Mouse (Mus musculus) right cerebral cortex, adult 18-20 months (tissue): ENCODE results near the gene Shank2.

Experiments
- DNase-seq: peaks from one replicate; pipeline ENCODE4 v3.0.0; 2022; ENCODE audit warnings: mixed read lengths

The Shank2 gene

DNA sequence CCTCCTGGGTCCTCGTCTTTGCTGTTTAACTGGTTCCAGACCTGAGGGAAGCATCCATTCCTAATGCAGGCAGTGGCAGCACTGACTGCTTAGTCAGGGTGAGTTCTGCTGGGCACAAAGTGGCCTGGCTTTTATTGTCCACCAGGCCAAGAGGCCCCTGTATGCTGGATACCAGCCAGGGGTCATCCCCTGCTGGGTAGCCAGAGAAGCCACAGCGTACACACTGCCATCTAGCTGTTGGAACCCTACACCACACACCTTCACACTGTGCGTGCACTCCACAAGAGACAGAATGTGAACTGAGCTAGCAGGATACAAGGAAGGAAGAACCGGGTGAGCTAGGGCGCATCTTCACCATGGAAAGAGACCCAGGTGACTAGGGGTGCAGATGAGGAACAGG lies 233.1 kb downstream of the Shank2 start:
- no peak for DNase-seq

DNA sequence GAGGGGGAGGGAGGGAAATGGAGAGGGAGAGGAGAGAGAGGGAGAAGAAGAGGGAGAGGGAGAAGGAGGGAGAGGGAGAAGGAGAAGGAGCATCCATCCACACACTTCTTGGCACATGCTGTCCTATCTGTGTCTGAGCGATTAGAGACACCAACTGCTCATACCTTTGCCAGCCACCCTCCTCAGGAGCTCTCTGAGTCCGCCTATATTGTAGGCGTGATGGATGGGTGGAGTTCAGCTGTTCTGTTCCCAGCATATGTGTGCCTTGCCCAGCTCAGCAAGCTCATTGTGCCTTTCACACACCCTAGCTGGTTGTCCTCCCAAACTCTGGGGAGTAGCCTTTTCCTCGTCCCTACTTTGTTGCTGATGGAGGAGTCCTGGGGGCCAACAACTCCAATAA lies 233.8 kb downstream of the Shank2 start:
- DNase-seq, result peak; percentile 67

DNA sequence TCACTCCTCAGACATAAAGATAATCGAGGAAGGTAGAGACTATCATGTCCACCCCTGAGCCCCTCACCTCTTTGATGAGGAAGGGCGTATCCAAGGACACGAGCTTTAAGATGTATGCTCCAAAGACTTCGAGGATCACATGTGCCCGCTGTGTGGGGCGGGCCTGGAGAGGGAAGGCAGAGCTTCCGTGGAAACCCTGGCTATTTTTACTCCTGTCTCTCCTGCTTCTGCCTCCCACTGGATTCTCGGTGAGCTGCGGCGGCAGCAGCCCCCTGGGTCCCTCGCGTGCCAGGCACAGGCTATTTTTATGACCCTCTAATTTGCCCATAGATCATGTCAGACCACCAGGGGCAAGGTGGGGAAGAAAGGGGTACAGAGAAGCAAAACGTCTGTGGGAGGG lies 235.1 kb downstream of the Shank2 start:
- DNase-seq, result peak; percentile 71

DNA sequence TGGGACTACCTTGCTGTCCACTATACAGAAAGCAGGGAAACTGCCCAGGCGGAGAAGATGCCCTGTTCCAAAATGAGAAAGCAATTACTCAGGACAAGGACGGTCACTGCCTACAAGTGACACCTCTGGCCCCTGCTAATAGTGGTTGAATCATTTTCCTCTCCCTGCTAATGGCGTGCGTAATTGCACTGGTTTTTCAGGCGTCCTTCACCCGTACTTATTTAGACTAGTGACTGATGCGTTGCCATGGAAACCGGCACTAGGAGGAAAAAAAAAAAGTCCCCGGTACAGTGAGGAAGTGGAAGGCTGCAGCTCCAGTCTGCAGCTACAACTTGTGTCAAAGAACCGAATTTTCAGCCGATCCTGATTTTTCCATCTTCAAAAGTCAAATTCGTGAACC lies 236.7 kb downstream of the Shank2 start:
- DNase-seq, result peak; percentile 72

DNA sequence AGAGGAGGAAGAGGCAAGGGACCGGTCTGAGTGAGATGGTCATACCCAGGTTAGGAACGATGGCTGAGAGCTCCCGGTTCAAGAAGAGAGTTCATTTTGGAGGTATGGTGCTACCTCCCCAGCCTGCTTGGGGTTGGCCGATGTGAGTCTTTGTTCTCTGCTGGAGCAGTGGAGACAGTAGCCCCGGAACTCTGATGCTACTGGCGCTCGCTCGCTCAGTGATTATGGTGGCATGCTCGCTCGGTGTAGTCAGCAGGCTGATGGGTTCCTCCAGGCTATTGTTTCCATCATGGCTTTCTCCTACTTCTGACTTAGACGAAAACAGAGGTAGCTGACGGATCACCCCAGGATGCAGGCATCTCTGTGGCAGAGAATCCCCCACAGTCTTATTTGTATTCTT lies 237.3 kb downstream of the Shank2 start:
- DNase-seq, result no peak

GRCm38 (mm10) chr7:144239571-144240370 lies 238.0 kb downstream of the Shank2 start:
- peak; percentile 70 for DNase-seq

DNA sequence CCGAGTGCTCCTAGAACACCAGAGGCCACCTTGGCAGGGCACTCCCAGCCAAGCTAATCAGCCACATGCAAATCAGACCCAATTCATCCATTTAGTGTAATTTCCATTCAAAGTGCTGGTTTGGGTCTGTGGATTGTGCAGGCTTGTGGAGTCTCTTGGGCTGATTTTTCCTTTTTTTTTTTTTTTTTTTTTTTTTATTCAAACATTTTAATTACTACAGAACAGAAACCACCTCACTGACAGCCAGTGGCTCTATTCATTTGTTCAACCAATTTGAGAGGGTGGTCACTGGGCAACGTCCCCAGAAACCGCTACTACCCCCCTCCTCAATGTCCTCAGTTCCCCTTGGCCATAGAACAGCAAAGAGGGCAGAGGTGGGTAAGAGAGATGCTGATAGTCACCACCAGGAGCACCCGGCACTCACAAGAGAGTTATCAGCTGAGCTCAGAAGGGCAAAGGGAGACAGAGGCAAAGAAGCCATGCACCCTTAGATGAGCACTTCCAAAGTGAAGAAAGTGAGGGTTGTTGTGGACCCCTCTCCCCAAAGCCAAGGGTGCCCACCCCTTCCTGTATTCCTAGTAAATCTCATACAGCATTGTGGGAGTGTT lies 239.1 kb downstream of the Shank2 start:
- DNase-seq, result no peak

DNA sequence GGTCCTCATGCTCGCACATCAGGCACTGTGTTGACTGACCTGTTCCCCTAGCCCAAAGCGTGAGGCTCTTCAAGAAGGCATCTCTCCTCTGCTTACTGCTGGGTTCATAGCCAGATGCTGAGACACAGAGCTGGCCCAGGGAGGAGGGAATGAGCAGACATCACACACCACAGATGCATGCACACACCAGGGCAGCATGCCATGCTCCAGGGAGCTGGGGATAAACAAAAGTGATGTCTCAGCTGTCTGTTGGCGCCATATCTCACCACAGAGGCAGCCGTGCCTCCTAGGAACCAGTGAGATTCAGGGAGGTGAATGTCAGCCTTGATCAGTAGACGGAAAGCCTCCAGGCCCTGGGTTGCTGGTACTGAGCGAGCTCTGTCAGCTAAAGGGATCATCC lies 242.5 kb downstream of the Shank2 start:
- DNase-seq, result no peak

DNA sequence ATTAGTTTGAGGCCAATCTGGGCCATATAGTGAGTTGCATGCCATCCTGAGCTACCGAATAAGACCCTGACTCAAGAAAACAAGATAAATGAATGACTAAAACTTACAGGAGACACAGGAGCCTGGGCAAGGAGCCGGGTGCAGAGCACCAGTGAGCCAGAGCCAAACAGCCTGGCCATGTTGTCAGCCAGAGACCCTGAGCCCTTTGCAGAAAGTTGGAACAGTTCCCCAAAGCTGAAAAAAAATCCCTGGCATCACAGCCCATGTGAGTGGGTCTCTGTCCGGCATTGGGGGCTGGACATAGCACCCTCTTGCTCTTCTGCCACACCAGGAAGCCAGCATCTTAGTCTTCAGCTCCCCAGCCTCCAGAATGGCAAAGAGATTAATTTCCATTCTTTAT lies 244.5 kb downstream of the Shank2 start:
- no peak for DNase-seq

GRCm38 (mm10) chr7:144248686-144249422 lies 247.1 kb downstream of the Shank2 start:
- no peak for DNase-seq

- peak; percentile 62 for DNase-seq
Observed at GRCm38 (mm10) chr7:144250791-144251190, 249.1 kb downstream of the Shank2 start.

- DNase-seq, result peak; percentile 50
Observed at GRCm38 (mm10) chr7:144251250-144251649, 249.5 kb downstream of the Shank2 start.

- no peak for DNase-seq
Observed at GRCm38 (mm10) chr7:144254674-144255246, 253.0 kb downstream of the Shank2 start.

GRCm38 (mm10) chr7:144257821-144258220 lies 256.1 kb downstream of the Shank2 start:
- DNase-seq, result no peak

DNA sequence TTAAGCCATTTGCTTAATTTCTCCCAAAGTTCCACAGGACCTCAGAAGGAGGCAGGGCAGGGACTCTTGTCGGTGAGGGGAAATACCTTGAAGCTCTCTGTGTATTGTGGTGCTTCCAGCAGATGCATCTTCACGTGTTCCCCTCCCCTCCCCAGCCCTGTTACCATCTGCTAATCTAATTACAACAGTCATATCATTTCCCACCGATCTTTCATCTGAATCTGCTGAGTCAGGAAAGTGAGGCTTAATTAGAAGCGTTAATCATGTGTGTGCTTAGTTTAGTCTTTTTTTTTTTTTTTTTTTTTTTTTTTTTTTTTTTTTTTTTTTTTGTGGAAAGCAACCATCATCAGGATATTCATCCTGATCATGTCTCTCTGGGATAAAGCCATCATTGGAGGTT lies 256.6 kb downstream of the Shank2 start:
- DNase-seq, result no peak

DNA sequence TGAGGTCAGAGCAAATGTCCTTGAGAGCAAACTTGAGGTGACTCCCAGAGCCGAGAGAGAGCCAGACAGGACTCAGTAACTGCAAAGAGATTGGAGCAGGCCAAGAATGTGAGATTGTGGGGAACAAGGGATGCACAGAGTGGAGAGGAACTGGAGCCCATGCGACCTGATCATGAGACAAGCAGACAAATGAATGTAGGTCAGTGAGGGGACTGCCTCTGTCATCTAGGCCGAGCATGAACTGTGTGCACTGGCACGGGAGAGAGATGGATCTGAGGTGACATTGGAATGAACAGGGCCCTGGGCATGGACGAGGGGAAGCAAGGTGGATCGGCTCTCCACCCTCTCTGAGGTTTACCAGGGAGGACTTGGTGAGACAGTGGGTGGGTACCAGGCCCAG lies 260.9 kb downstream of the Shank2 start:
- DNase-seq, result no peak

GRCm38 (mm10) chr7:144266745-144267144 lies 265.0 kb downstream of the Shank2 start:
- DNase-seq, result no peak

DNA sequence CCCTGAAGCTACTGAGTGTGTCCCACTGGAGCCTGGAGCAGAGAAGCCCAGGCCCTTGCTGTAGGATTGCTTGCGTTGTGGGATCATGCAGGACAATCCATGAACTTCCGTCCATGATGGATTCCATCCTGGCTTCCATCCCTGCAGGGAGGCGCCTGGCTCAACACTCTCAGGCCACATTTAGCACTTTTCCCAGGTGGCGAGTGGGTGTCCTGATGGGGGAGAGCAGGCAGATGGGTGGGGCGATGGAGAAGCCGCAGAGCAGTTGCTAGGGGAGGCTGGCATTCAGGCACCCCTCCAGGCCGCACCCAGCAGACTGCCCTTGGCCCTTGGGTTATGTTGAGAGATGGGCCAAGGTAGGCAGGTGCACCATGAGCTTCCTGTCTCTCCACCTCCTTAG lies 266.6 kb downstream of the Shank2 start:
- DNase-seq, result peak; percentile 78

DNA sequence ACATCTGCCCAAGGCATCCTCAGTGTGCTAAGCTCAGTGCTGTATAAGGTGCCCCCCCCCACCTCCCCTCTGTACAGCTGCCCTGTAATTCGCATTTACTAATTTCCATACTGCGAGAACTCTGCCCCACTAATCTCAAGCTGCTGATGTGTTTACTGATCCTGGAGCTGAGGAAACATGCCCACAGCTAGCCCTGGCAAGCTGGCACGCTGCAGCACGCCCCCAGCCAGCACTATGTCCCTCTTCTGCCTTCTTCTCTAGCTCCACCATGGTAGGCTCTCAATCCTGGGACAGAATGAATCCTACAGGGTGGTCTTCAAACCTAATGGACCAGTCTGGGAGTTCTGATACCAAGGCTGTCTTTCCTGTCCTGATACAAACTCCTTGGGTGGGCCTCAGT lies 267.1 kb downstream of the Shank2 start:
- DNase-seq, result peak; percentile 57

DNA sequence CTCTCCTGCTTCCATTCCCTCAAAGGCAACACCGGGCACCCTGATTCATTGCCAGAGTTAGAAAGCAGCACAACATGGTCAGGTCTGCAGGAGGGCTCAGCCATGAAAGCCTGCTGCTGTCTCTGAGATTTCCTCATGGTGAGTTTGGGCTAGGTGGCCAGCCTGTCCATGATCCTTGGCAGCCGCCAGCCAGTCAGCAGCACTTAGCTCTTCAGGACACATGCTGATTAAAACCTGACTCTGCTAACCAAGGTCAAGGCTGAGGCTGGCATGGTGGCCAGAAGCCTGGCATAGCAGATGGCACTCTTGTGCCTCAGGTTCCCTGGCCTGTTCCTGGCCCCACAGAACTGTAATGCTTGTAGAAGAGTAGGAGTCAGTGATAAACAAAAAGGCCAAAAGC lies 269.3 kb downstream of the Shank2 start:
- DNase-seq, result no peak

GRCm38 (mm10) chr7:144278703-144279102 lies 277.0 kb downstream of the Shank2 start:
- DNase-seq, result no peak

DNA sequence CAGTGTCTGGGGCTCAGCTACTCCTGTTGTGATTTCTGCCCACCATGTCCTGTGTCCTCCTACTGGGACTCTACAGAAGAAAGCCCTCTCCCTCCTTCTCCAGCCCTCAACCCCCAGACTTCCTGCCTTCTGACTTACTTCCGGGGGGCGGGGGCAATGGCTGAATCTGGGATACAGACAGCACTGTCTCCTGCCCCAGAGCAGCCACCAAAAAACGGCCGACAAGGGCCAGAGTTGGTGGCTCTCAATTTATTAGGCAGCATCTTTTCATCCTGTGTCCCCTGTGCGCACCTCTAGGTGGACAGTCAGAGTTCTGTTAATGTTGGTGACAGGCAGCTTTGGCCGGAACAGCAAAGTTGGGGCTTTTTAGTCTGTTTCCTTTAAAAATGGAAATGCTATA lies 282.0 kb downstream of the Shank2 start:
- peak; percentile 65 for DNase-seq

DNA sequence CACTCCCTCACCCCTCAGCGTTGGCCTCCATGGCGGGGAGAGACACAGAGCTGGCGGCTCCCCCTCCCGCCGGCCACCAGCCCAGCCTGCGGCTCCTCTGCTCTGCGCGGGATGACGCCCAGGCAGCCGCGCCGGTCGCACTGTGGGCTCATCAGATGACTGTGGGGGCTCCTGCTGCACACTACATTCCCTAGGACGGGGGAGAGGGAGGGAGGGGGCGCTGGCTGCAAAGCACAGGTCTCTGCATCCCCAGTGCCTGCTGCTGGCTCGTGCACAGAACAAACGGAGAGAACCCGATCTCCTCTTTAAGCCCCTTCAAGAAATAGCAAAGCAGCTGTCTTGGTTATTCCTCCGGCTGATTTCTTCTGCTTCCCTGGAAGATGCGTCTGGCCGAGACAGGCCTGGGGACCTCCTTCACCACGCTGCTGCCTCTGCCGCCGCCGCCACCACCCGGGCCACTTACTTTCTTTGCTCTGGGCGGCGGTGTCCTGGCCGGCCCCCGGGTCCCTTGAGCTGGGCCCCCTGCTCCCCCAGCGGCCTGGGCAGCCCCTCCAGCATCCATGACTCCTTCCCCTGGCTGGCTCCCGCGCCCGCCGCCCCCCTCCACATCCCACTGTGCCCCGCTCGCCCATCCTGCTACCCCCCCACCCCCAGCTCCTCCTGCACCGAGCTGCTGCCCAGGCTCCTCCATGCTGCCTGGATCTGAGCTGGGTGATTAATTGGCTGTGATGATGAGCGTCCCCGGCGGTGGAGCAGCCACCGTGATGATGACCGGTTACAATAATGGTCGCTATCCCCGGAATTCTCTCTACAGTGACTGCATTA lies 282.7 kb downstream of the Shank2 start:
- DNase-seq, result peak; percentile 79
